Mouse (Mus musculus): ENCODE results near the gene Grik2. TPM values are rescaled to one million over a fixed set of nuclear protein-coding genes. Genes with fewer than 3 reads are reported as not detected.
A peak's percentile ranks its signal among the peaks of the same experiment; 100 is the strongest.

The Grik2 gene
- 35.6 and 38.5 TPM in 2 replicates for polyA plus RNA-seq (2015; fragmentation: Nextera tagmentation; extraction: Ambion mirVana)

- WGBS, result under 1% methylated on average over 41 of the region's 41 CpGs
- Histone ChIP-seq H3K4me1 (replicated peaks; ENCODE audit: control insufficient read depth, insufficient read depth, low read length) (peaks cover 23% of the 10 kb centered on the region), H3K9ac (replicated peaks; ENCODE audit: low read depth, low read length) (peak within 1 kb of the TSS; percentile 94), H3K36me3 (ENCODE audit: control insufficient read depth, insufficient read depth) (no peaks in the 10 kb centered on the region), H3K9me3 (ENCODE audit: control insufficient read depth, low read length) (no peaks in the 10 kb centered on the region), H3K27me3 (replicated peaks; ENCODE audit: control insufficient read depth, insufficient read depth, low read length) (no peaks in the 10 kb centered on the region), H3K4me3 (replicated peaks; ENCODE audit: low read length) (peak within 1 kb of the TSS; percentile 96), H3K27ac (ENCODE audit: low read length) (peak within 1 kb of the TSS; percentile 89), H3K4me2 (ENCODE audit: low read length) (peak within 1 kb of the TSS; percentile 60)
- ATAC-seq, result peak; percentile 90
These were observed at the start of gene Grik2 for GRCm38 (mm10) chr10:49788381-49788906. Grik2 (minus strand) TSS chr10:49788766.

- Histone ChIP-seq H3K4me3 (replicated peaks; ENCODE audit: low read length) (no peak overlapping the region), H3K27ac (ENCODE audit: low read length) (no peak overlapping the region), H3K27me3 (replicated peaks; ENCODE audit: control insufficient read depth, insufficient read depth, low read length) (no peaks in the 10 kb centered on the region), H3K9ac (replicated peaks; ENCODE audit: low read depth, low read length) (no peak overlapping the region), H3K4me1 (replicated peaks; ENCODE audit: control insufficient read depth, insufficient read depth, low read length) (no peaks in the 10 kb centered on the region), H3K4me2 (ENCODE audit: low read length) (no peak overlapping the region), H3K36me3 (ENCODE audit: control insufficient read depth, insufficient read depth) (no peaks in the 10 kb centered on the region), H3K9me3 (ENCODE audit: control insufficient read depth, low read length) (no peaks in the 10 kb centered on the region)
- WGBS, result 89% methylated on average over 3 of the region's 3 CpGs
- no peak for ATAC-seq
These were observed 45.8 kb upstream of the Grik2 start for GRCm38 (mm10) chr10:49834392-49834791.

- no peak overlapping the region for H3K4me2 ChIP-seq (ENCODE audit: low read length)
- H3K9me3 ChIP-seq (ENCODE audit: control insufficient read depth, low read length), result no peaks in the 10 kb centered on the region
- H3K27me3 ChIP-seq (replicated peaks; ENCODE audit: control insufficient read depth, insufficient read depth, low read length), result no peaks in the 10 kb centered on the region
- H3K4me3 ChIP-seq (replicated peaks; ENCODE audit: low read length), result no peak overlapping the region
- no peak overlapping the region for H3K27ac ChIP-seq (ENCODE audit: low read length)
- H3K4me1 ChIP-seq (replicated peaks; ENCODE audit: control insufficient read depth, insufficient read depth, low read length), result no peaks in the 10 kb centered on the region
- no peak for ATAC-seq
- no peak overlapping the region for H3K9ac ChIP-seq (replicated peaks; ENCODE audit: low read depth, low read length)
- H3K36me3 ChIP-seq (ENCODE audit: control insufficient read depth, insufficient read depth), result no peaks in the 10 kb centered on the region
These were observed 18.7 kb upstream of the Grik2 start for GRCm38 (mm10) chr10:49807276-49807675.

GRCm38 (mm10) chr10:49801001-49801400, 12.4 kb upstream of the Grik2 start:
- H3K27me3 ChIP-seq (replicated peaks; ENCODE audit: control insufficient read depth, insufficient read depth, low read length), result no peaks in the 10 kb centered on the region
- no peak overlapping the region for H3K9ac ChIP-seq (replicated peaks; ENCODE audit: low read depth, low read length)
- H3K9me3 ChIP-seq (ENCODE audit: control insufficient read depth, low read length), result 0 out of 2 replicates have a peak, but pooled peaks cover 3% of the 10 kb centered on the region
- ATAC-seq, result no peak
- no peak overlapping the region for H3K27ac ChIP-seq (ENCODE audit: low read length)
- no peaks in the 10 kb centered on the region for H3K4me1 ChIP-seq (replicated peaks; ENCODE audit: control insufficient read depth, insufficient read depth, low read length)
- WGBS, result 87% methylated on average over 1 of the region's 1 CpGs
- no peak overlapping the region for H3K4me2 ChIP-seq (ENCODE audit: low read length)
- no peak overlapping the region for H3K4me3 ChIP-seq (replicated peaks; ENCODE audit: low read length)
- no peaks in the 10 kb centered on the region for H3K36me3 ChIP-seq (ENCODE audit: control insufficient read depth, insufficient read depth)

GRCm38 (mm10) chr10:49794129-49794528, 5.6 kb upstream of the Grik2 start:
- no peaks in the 10 kb centered on the region for H3K36me3 ChIP-seq (ENCODE audit: control insufficient read depth, insufficient read depth)
- H3K4me2 ChIP-seq (ENCODE audit: low read length), result no peak overlapping the region
- H3K9me3 ChIP-seq (ENCODE audit: control insufficient read depth, low read length), result no peaks in the 10 kb centered on the region
- H3K9ac ChIP-seq (replicated peaks; ENCODE audit: low read depth, low read length), result no peak overlapping the region
- peaks cover 7% of the 10 kb centered on the region for H3K4me1 ChIP-seq (replicated peaks; ENCODE audit: control insufficient read depth, insufficient read depth, low read length)
- ATAC-seq, result no peak
- H3K27me3 ChIP-seq (replicated peaks; ENCODE audit: control insufficient read depth, insufficient read depth, low read length), result no peaks in the 10 kb centered on the region
- no peak overlapping the region for H3K27ac ChIP-seq (ENCODE audit: low read length)
- H3K4me3 ChIP-seq (replicated peaks; ENCODE audit: low read length), result no peak overlapping the region

GRCm38 (mm10) chr10:49790326-49790725, 1.8 kb upstream of the Grik2 start:
- no peak overlapping the region for H3K27ac ChIP-seq (ENCODE audit: low read length)
- H3K4me2 ChIP-seq (ENCODE audit: low read length), result no peak overlapping the region
- H3K9me3 ChIP-seq (ENCODE audit: control insufficient read depth, low read length), result no peaks in the 10 kb centered on the region
- H3K4me1 ChIP-seq (replicated peaks; ENCODE audit: control insufficient read depth, insufficient read depth, low read length), result peaks cover 17% of the 10 kb centered on the region
- H3K36me3 ChIP-seq (ENCODE audit: control insufficient read depth, insufficient read depth), result no peaks in the 10 kb centered on the region
- 29% methylated on average over 8 of the region's 8 CpGs for WGBS
- no peaks in the 10 kb centered on the region for H3K27me3 ChIP-seq (replicated peaks; ENCODE audit: control insufficient read depth, insufficient read depth, low read length)
- no peak overlapping the region for H3K9ac ChIP-seq (replicated peaks; ENCODE audit: low read depth, low read length)
- no peak for ATAC-seq
- no peak overlapping the region for H3K4me3 ChIP-seq (replicated peaks; ENCODE audit: low read length)

GRCm38 (mm10) chr10:49789711-49790110, 1.1 kb upstream of the Grik2 start:
- WGBS, result 49% methylated on average over 4 of the region's 4 CpGs
- Histone ChIP-seq H3K36me3 (ENCODE audit: control insufficient read depth, insufficient read depth) (no peaks in the 10 kb centered on the region), H3K9me3 (ENCODE audit: control insufficient read depth, low read length) (no peaks in the 10 kb centered on the region), H3K4me3 (replicated peaks; ENCODE audit: low read length) (no peak overlapping the region), H3K27me3 (replicated peaks; ENCODE audit: control insufficient read depth, insufficient read depth, low read length) (no peaks in the 10 kb centered on the region), H3K9ac (replicated peaks; ENCODE audit: low read depth, low read length) (no peak overlapping the region), H3K27ac (ENCODE audit: low read length) (no peak overlapping the region), H3K4me1 (replicated peaks; ENCODE audit: control insufficient read depth, insufficient read depth, low read length) (peaks cover 17% of the 10 kb centered on the region), H3K4me2 (ENCODE audit: low read length) (peak overlapping the region; percentile 60; the same call in 1 of the 2 replicates)
- no peak for ATAC-seq

- H3K9ac ChIP-seq (replicated peaks; ENCODE audit: low read depth, low read length), result peak overlapping the region; percentile 94
- H3K36me3 ChIP-seq (ENCODE audit: control insufficient read depth, insufficient read depth), result no peaks in the 10 kb centered on the region
- peak overlapping the region; percentile 89 for H3K27ac ChIP-seq (ENCODE audit: low read length)
- H3K4me1 ChIP-seq (replicated peaks; ENCODE audit: control insufficient read depth, insufficient read depth, low read length), result peaks cover 18% of the 10 kb centered on the region
- ATAC-seq, result peak; percentile 61
- H3K4me3 ChIP-seq (replicated peaks; ENCODE audit: low read length), result peak overlapping the region; percentile 96
- H3K27me3 ChIP-seq (replicated peaks; ENCODE audit: control insufficient read depth, insufficient read depth, low read length), result no peaks in the 10 kb centered on the region
- WGBS, result 6% methylated on average over 5 of the region's 5 CpGs
- no peaks in the 10 kb centered on the region for H3K9me3 ChIP-seq (ENCODE audit: control insufficient read depth, low read length)
- peak overlapping the region; percentile 60 for H3K4me2 ChIP-seq (ENCODE audit: low read length)
These were observed 348 bp upstream of the Grik2 start for GRCm38 (mm10) chr10:49788914-49789313.

- H3K4me2 ChIP-seq (ENCODE audit: low read length), result peak overlapping the region; percentile 59
- H3K36me3 ChIP-seq (ENCODE audit: control insufficient read depth, insufficient read depth), result no peaks in the 10 kb centered on the region
- H3K27me3 ChIP-seq (replicated peaks; ENCODE audit: control insufficient read depth, insufficient read depth, low read length), result no peaks in the 10 kb centered on the region
- H3K4me1 ChIP-seq (replicated peaks; ENCODE audit: control insufficient read depth, insufficient read depth, low read length), result peaks cover 27% of the 10 kb centered on the region
- H3K27ac ChIP-seq (ENCODE audit: low read length), result peak overlapping the region; percentile 33; the same call in 1 of the 2 replicates
- no peaks in the 10 kb centered on the region for H3K9me3 ChIP-seq (ENCODE audit: control insufficient read depth, low read length)
- no peak for ATAC-seq
- peak overlapping the region; percentile 40 for H3K9ac ChIP-seq (replicated peaks; ENCODE audit: low read depth, low read length)
- H3K4me3 ChIP-seq (replicated peaks; ENCODE audit: low read length), result peak overlapping the region; percentile 46
- 18% methylated on average over 3 of the region's 3 CpGs for WGBS
These were observed 1.9 kb downstream of the Grik2 start for GRCm38 (mm10) chr10:49786630-49787029.

GRCm38 (mm10) chr10:49785477-49785876, 3.1 kb downstream of the Grik2 start:
- H3K9me3 ChIP-seq (ENCODE audit: control insufficient read depth, low read length), result no peaks in the 10 kb centered on the region
- no peaks in the 10 kb centered on the region for H3K36me3 ChIP-seq (ENCODE audit: control insufficient read depth, insufficient read depth)
- ATAC-seq, result no peak
- H3K4me3 ChIP-seq (replicated peaks; ENCODE audit: low read length), result peak overlapping the region; percentile 24
- H3K27me3 ChIP-seq (replicated peaks; ENCODE audit: control insufficient read depth, insufficient read depth, low read length), result no peaks in the 10 kb centered on the region
- H3K4me1 ChIP-seq (replicated peaks; ENCODE audit: control insufficient read depth, insufficient read depth, low read length), result peaks cover 33% of the 10 kb centered on the region
- 35% methylated on average over 2 of the region's 2 CpGs for WGBS
- no peak overlapping the region; the same call in 1 of the 2 replicates for H3K9ac ChIP-seq (replicated peaks; ENCODE audit: low read depth, low read length)
- H3K27ac ChIP-seq (ENCODE audit: low read length), result no peak overlapping the region
- peak overlapping the region; percentile 35 for H3K4me2 ChIP-seq (ENCODE audit: low read length)
